11 mouse cellular contexts compared by ENCODE assay signal in the genomic region with DNA sequence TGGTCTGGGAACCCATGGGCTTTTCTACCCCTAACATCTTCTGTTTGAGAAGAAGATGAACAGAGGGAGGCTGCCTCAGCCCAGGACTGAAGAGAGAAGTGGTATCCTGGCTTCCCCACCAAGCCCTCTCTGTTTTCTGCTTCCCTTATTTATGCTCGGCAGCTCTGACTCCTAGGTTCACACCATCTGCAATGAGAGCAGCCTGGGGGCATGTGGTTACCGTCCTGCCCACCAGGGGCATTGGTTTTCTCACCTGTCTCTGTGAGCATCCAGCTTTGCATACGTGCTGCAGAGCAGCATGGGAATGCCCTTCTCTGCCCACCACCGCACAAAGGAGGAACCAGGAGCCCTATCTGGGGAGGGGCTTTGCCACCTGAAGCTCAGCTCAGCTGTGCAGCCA.
DNase-seq lines count a peak whose midpoint lies in the region; ATAC-seq and TF ChIP-seq lines count a peak whose summit lies in the region.
"Had no signal": no experiment of that assay in that cellular context is flagged by ENCODE, and none has a peak within 500 bp of the region (broad histone marks: within the 10 kb centered on the region; RNA-seq: fewer than 3 reads in every experiment).

No protein-coding gene starts in this region.

- H3K4me3 ChIP-seq in forebrain, embryonic 10.5 days = no peak overlapping the region
- H3K4me3 ChIP-seq in forebrain, embryonic 12.5 days (replicated peaks) = no peak overlapping the region
- H3K4me3 ChIP-seq in lung, embryonic 14.5 days (ENCODE audit: low read depth, low read length) = no peak overlapping the region
- no peak overlapping the region for H3K4me3 ChIP-seq in embryonic facial prominence, embryonic 10.5 days
- H3K4me3 ChIP-seq in thymus, adult 2 months (ENCODE audit: control insufficient read depth, insufficient read depth, low read length) = no peak overlapping the region
- no peak overlapping the region for H3K4me3 ChIP-seq in forebrain, embryonic 11.5 days (ENCODE audit: low read depth, low read length)
- H3K4me3 ChIP-seq: embryonic facial prominence, embryonic 12.5 days; heart, embryonic 15.5 days; midbrain, embryonic 12.5 days had no signal

- no peak overlapping the region for H3K4me2 ChIP-seq in forebrain, embryonic 12.5 days
- no peak overlapping the region for H3K4me2 ChIP-seq in lung, embryonic 14.5 days
- no peak overlapping the region for H3K4me2 ChIP-seq in forebrain, embryonic 11.5 days (ENCODE audit: low read depth, low read length, severe bottlenecking)
- H3K4me2 ChIP-seq: embryonic facial prominence, embryonic 12.5 days; heart, embryonic 15.5 days; midbrain, embryonic 12.5 days had no signal

- no peak for TF ChIP-seq POLR2A in thymus, adult 2 months (IDR thresholded peaks at IDR 0.05; ENCODE audit: control insufficient read depth, extremely low read depth, insufficient read depth, low read length, poor library complexity)

- no peaks in the 10 kb centered on the region for H3K9me3 ChIP-seq in forebrain, embryonic 10.5 days
- H3K9me3 ChIP-seq in forebrain, embryonic 12.5 days = no peaks in the 10 kb centered on the region
- no peaks in the 10 kb centered on the region for H3K9me3 ChIP-seq in lung, embryonic 14.5 days (ENCODE audit: low read depth, low read length)
- no peaks in the 10 kb centered on the region for H3K9me3 ChIP-seq in embryonic facial prominence, embryonic 10.5 days
- H3K9me3 ChIP-seq in forebrain, embryonic 11.5 days (ENCODE audit: control insufficient read depth, low read length) = no peaks in the 10 kb centered on the region
- H3K9me3 ChIP-seq: embryonic facial prominence, embryonic 12.5 days; heart, embryonic 15.5 days; midbrain, embryonic 12.5 days had no signal

- no peaks in the 10 kb centered on the region for H3K36me3 ChIP-seq in forebrain, embryonic 10.5 days (replicated peaks)
- H3K36me3 ChIP-seq in forebrain, embryonic 12.5 days (replicated peaks) = no peaks in the 10 kb centered on the region
- H3K36me3 ChIP-seq in lung, embryonic 14.5 days (ENCODE audit: insufficient read depth) = no peaks in the 10 kb centered on the region
- no peaks in the 10 kb centered on the region for H3K36me3 ChIP-seq in embryonic facial prominence, embryonic 10.5 days (replicated peaks)
- H3K36me3 ChIP-seq in thymus, adult 2 months (ENCODE audit: control insufficient read depth, insufficient read depth, low read length) = no peaks in the 10 kb centered on the region
- no peaks in the 10 kb centered on the region for H3K36me3 ChIP-seq in forebrain, embryonic 11.5 days (ENCODE audit: control insufficient read depth, insufficient read depth, low read length)
- H3K36me3 ChIP-seq: embryonic facial prominence, embryonic 12.5 days; heart, embryonic 15.5 days; midbrain, embryonic 12.5 days had no signal

- 36% methylated on average over 4 of the region's 4 CpGs for WGBS in forebrain, embryonic 10.5 days
- WGBS in forebrain, embryonic 12.5 days = 42% methylated on average over 4 of the region's 4 CpGs
- 44% methylated on average over 4 of the region's 4 CpGs for WGBS in lung, embryonic 14.5 days
- 30% methylated on average over 4 of the region's 4 CpGs for WGBS in embryonic facial prominence, embryonic 10.5 days
- WGBS in thymus, adult 2 months = 7% methylated on average over 4 of the region's 4 CpGs
- WGBS in forebrain, embryonic 11.5 days = 53% methylated on average over 4 of the region's 4 CpGs

- peak; percentile 32; the same call in 1 of the 2 replicates for TF ChIP-seq CTCF in lung, embryonic 14.5 days (IDR thresholded peaks at IDR 0.05; ENCODE audit: low read depth)
- TF ChIP-seq CTCF in thymus, adult 2 months (IDR thresholded peaks at IDR 0.05; ENCODE audit: borderline replicate concordance, control insufficient read depth, extremely low read depth, insufficient read depth, low read length, poor library complexity) = peak; percentile 54; the same call in 1 of the 2 replicates

- H3K27me3 ChIP-seq in forebrain, embryonic 10.5 days (ENCODE audit: poor library complexity, severe bottlenecking) = peaks cover 39% of the 10 kb centered on the region
- H3K27me3 ChIP-seq in forebrain, embryonic 12.5 days = peaks cover 19% of the 10 kb centered on the region
- H3K27me3 ChIP-seq in lung, embryonic 14.5 days (ENCODE audit: insufficient read depth, low read length) = no peaks in the 10 kb centered on the region
- peaks cover 38% of the 10 kb centered on the region for H3K27me3 ChIP-seq in embryonic facial prominence, embryonic 10.5 days (replicated peaks; ENCODE audit: low read depth, poor library complexity, severe bottlenecking)
- no peaks in the 10 kb centered on the region for H3K27me3 ChIP-seq in thymus, adult 2 months (ENCODE audit: control insufficient read depth, insufficient read depth, low read length)
- no peaks in the 10 kb centered on the region; the same call in 1 of the 2 replicates for H3K27me3 ChIP-seq in forebrain, embryonic 11.5 days (ENCODE audit: control insufficient read depth, insufficient read depth, low read length)
- H3K27me3 ChIP-seq: embryonic facial prominence, embryonic 12.5 days had no signal

- no peak overlapping the region for H3K9ac ChIP-seq in forebrain, embryonic 12.5 days
- H3K9ac ChIP-seq in lung, embryonic 14.5 days = no peak overlapping the region
- no peak overlapping the region for H3K9ac ChIP-seq in forebrain, embryonic 11.5 days (ENCODE audit: low read length)
- H3K9ac ChIP-seq: embryonic facial prominence, embryonic 12.5 days; heart, embryonic 15.5 days; midbrain, embryonic 12.5 days had no signal

- DNase-seq in forebrain, embryonic 10.5 days (ENCODE audit: extremely low spot score, low spot score) = no peak
- DNase-seq in lung, embryonic 14.5 days = no peak
- DNase-seq in lung, adult 18-20 months = no peak
- peak; percentile 59 for DNase-seq in embryonic facial prominence, embryonic 10.5 days (ENCODE audit: low spot score)
- DNase-seq in thymus, adult 2 months = peak; percentile 70
- DNase-seq in frontal cortex, postnatal 25 days (ENCODE audit: low spot score in 2 of 2) = no peak
- DNase-seq in forebrain, embryonic 11.5 days (ENCODE audit: low spot score) = no peak

- peaks cover 44% of the 10 kb centered on the region for H3K4me1 ChIP-seq in forebrain, embryonic 10.5 days
- H3K4me1 ChIP-seq in forebrain, embryonic 12.5 days = peaks cover 14% of the 10 kb centered on the region
- peaks cover 18% of the 10 kb centered on the region for H3K4me1 ChIP-seq in lung, embryonic 14.5 days (ENCODE audit: insufficient read depth)
- H3K4me1 ChIP-seq in embryonic facial prominence, embryonic 10.5 days = peaks cover 42% of the 10 kb centered on the region
- peaks cover 20% of the 10 kb centered on the region for H3K4me1 ChIP-seq in thymus, adult 2 months (replicated peaks; ENCODE audit: control insufficient read depth, insufficient read depth, low read length)
- peaks cover 6% of the 10 kb centered on the region; the same call in 1 of the 2 replicates for H3K4me1 ChIP-seq in forebrain, embryonic 11.5 days (replicated peaks; ENCODE audit: control insufficient read depth, insufficient read depth, low read length)

- H3K27ac ChIP-seq in forebrain, embryonic 10.5 days = peak overlapping the region; percentile 1; the same call in 1 of the 2 replicates
- H3K27ac ChIP-seq in forebrain, embryonic 12.5 days = no peak overlapping the region
- no peak overlapping the region for H3K27ac ChIP-seq in lung, embryonic 14.5 days (ENCODE audit: low read depth)
- peak overlapping the region; percentile 19; the same call in 1 of the 2 replicates for H3K27ac ChIP-seq in embryonic facial prominence, embryonic 10.5 days (replicated peaks)
- no peak overlapping the region for H3K27ac ChIP-seq in thymus, adult 2 months (ENCODE audit: control insufficient read depth, insufficient read depth, low read length)
- H3K27ac ChIP-seq in forebrain, embryonic 11.5 days (ENCODE audit: low read depth, low read length) = no peak overlapping the region
- H3K27ac ChIP-seq: embryonic facial prominence, embryonic 12.5 days; heart, embryonic 15.5 days; midbrain, embryonic 12.5 days had no signal

- no peak for ATAC-seq in forebrain, embryonic 12.5 days (ENCODE audit: low FRiP score)
- ATAC-seq in lung, embryonic 14.5 days (ENCODE audit: insufficient read depth) = no peak
- ATAC-seq in forebrain, embryonic 11.5 days (replicated peaks; ENCODE audit: low FRiP score) = no peak

Comparison
In these comparisons a context has a peak if more than half of its experiments do, and no peak if none do; other contexts are left out.
1. H3K27ac ChIP-seq: peak in forebrain, embryonic 10.5 days (single experiment) and embryonic facial prominence, embryonic 10.5 days (single experiment); none in forebrain, embryonic 12.5 days (single experiment), lung, embryonic 14.5 days (single experiment), thymus, adult 2 months (single experiment) and forebrain, embryonic 11.5 days (single experiment).
2. DNase-seq: peak in embryonic facial prominence, embryonic 10.5 days (single experiment) and thymus, adult 2 months (single experiment); none in forebrain, embryonic 10.5 days (single experiment), lung, embryonic 14.5 days (single experiment), lung, adult 18-20 months (0 of 2), frontal cortex, postnatal 25 days (0 of 2) and forebrain, embryonic 11.5 days (single experiment).